Mouse (Mus musculus) heart, adult 2 months (tissue): Measurements from ENCODE around the gene Mars2. TPM values are rescaled to one million over a fixed set of nuclear protein-coding genes. Genes with fewer than 3 reads are reported as not detected.

Experiments
- DNase-seq, 2 experiments: peaks; one replicate each; pipeline ENCODE4 v3.0.0; 2021
- H3K27ac ChIP-seq: fragments of 200-600 bp; 2 replicates; pipeline ENCODE4 v1.8.1; 2022
- H3K27me3 ChIP-seq: fragments of 200-500 bp; 2 replicates; pipeline ENCODE4 v1.6.1; 2012; ENCODE audit warnings: mild to moderate bottlenecking, low read length, inconsistent platforms, mixed read lengths; ENCODE audit not compliant: control insufficient read depth, insufficient read depth
- H3K36me3 ChIP-seq: fragments of 200-500 bp; 2 replicates; pipeline ENCODE4 v1.6.1; 2012; ENCODE audit warnings: low read length, inconsistent platforms; ENCODE audit not compliant: control insufficient read depth, insufficient read depth
- H3K4me1 ChIP-seq: fragments of 200-500 bp; 2 replicates; pipeline ENCODE4 v1.6.1; 2011; ENCODE audit warnings: low read length; ENCODE audit not compliant: control insufficient read depth, insufficient read depth
- H3K4me3 ChIP-seq: fragments of 200-600 bp; 2 replicates; pipeline ENCODE4 v1.8.1; 2022
- H3K79me2 ChIP-seq: fragments of 200-500 bp; replicated peaks from 2 replicates; pipeline ENCODE4 v1.6.1; 2012; ENCODE audit warnings: mild to moderate bottlenecking, inconsistent platforms, low read length, moderate library complexity, mixed read lengths; ENCODE audit not compliant: control insufficient read depth, insufficient read depth
- H3K9ac ChIP-seq: fragments of 200-500 bp; 2 replicates; pipeline ENCODE4 v1.6.1; 2012; ENCODE audit warnings: low read depth, mild to moderate bottlenecking, control low read depth, inconsistent platforms, low read length, mixed read lengths
- CTCF ChIP-seq: fragments of 200-600 bp; IDR thresholded peaks from 2 replicates; pipeline ENCODE4 v1.8.1; 2022; ENCODE audit warnings: antibody characterized with exemption, mild to moderate bottlenecking, moderate library complexity
- EP300 ChIP-seq: fragments of 200-500 bp; IDR thresholded peaks from 2 replicates; pipeline ENCODE4 v1.6.1; 2011; ENCODE audit warnings: low read depth, low read length, control low read depth; ENCODE audit not compliant: insufficient read depth
- POLR2A ChIP-seq: fragments of 200-500 bp; IDR thresholded peaks from 2 replicates; pipeline ENCODE4 v1.6.1; 2011; ENCODE audit warnings: mild to moderate bottlenecking, low read depth, low read length, control low read depth; ENCODE audit not compliant: insufficient read depth
- WGBS: fragments of 180-500 bp; shearing (Covaris S2); methylation state at CpG from one replicate; pipeline ENCODE4 v1.1.7; 2018; 5-methylcytosine and 5-hydroxymethylcytosine counted together
- intact Hi-C: fragments of 180-260 bp; cut with DNase I; formaldehyde crosslinking; loops from one replicate; pipeline ENCODE4 v1.15.1; 2025
- polyA plus RNA-seq: library from polyadenylated mRNA; depleted of rRNA; stranded (reverse); fragments of >200 nt; gene quantifications from 2 replicates; pipeline ENCODE4 v1.2.3, GENCODE M21; 2012
- total RNA-seq, 2 experiments: library from RNA; stranded (reverse); gene quantifications; 2 replicates each; pipeline ENCODE4 v1.2.3; 2021

The Mars2 gene
- total and polyA plus RNA-seq, 3 experiments, result 2.0 to 5.3 (median 5.0) TPM

DNA sequence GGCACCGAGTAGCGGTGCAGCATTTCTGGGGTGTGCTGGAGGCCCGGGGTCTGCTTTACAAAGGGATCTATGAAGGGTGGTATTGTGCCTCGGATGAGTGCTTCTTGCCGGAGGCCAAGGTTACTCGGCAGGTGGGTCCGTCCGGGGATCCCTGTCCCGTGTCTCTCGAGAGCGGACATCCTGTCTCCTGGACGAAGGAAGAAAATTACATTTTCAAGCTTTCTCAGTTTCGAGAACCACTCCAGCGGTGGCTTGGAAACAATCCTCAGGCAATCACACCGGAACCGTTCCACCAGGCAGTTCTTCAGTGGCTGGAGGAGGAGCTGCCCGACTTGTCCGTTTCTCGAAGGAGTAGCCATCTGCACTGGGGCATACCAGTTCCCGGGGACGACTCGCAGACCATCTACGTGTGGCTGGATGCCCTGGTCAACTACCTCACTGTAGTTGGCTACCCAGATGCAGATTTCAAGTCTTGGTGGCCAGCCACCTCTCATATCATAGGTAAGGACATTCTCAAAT is 725 bp downstream of the Mars2 start:
- no peaks in the 10 kb centered on the region for H3K27me3 ChIP-seq
- intact Hi-C loops, result loop anchor here (2.0 to 5.0 kb wide), 4 partner anchors 35 to 150 kb away; partner anchors contain the start of genes Hspd1, Hspe1 and Mob4
- under 1% methylated on average over 23 of the region's 23 CpGs for WGBS
- DNase-seq, result no peak
- H3K27ac ChIP-seq, result peak overlapping the region; percentile 75
- H3K9ac ChIP-seq, result peak overlapping the region; percentile 83
- peaks cover 13% of the 10 kb centered on the region for H3K36me3 ChIP-seq
- TF ChIP-seq POLR2A (no peak), EP300 (no peak), CTCF (no peak)
- peaks cover 2% of the 10 kb centered on the region; the same call in 1 of the 2 replicates for H3K79me2 ChIP-seq
- H3K4me1 ChIP-seq, result peaks cover 6% of the 10 kb centered on the region
- peak overlapping the region; percentile 71 for H3K4me3 ChIP-seq

- H3K79me2 ChIP-seq, result peaks cover 2% of the 10 kb centered on the region; the same call in 1 of the 2 replicates
- TF ChIP-seq POLR2A (no peak), EP300 (no peak), CTCF (no peak)
- peak overlapping the region; percentile 71 for H3K4me3 ChIP-seq
- peaks cover 6% of the 10 kb centered on the region for H3K4me1 ChIP-seq
- H3K27ac ChIP-seq, result no peak overlapping the region
- intact Hi-C loops, result loop anchor here (2.0 to 5.0 kb wide), 3 partner anchors 36 to 151 kb away; partner anchors contain the start of genes Hspd1 and Hspe1
- H3K9ac ChIP-seq, result peak overlapping the region; percentile 83
- WGBS, result 22% methylated on average over 13 of the region's 13 CpGs
- no peaks in the 10 kb centered on the region for H3K27me3 ChIP-seq
- peaks cover 13% of the 10 kb centered on the region for H3K36me3 ChIP-seq
- DNase-seq, result peak in 1 of 2 experiments; percentile 20
Measured at GRCm38 (mm10) chr1:55238496-55238895, 1.5 kb downstream of the Mars2 start.

DNA sequence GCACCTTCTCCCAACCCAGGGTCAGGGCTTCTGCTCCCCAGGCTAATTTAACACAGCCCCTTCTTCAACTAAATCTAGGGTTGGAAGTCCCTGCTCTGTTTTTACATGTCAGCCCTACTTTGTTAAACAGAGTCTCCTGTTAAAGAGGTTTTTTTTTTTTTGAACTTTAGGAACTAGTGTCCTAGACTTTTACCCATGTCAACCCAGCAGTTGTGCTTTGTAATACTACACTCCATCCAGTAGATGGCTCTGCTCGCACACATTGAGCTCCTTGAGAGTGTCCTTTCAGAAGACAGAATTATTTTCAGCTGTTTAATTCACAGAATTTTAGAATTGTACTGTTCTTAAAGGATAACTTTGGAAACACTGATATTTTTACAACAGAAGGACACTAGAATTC is 2.3 kb downstream of the Mars2 start:
- no peak for DNase-seq
- intact Hi-C loops, result loop anchor here (2.0 to 5.0 kb wide), 3 partner anchors 37 to 152 kb away; partner anchors contain the start of genes Hspd1 and Hspe1
- H3K4me1 ChIP-seq, result peaks cover 6% of the 10 kb centered on the region
- no peak overlapping the region for H3K4me3 ChIP-seq
- peaks cover 13% of the 10 kb centered on the region for H3K36me3 ChIP-seq
- H3K79me2 ChIP-seq, result peaks cover 2% of the 10 kb centered on the region; the same call in 1 of the 2 replicates
- WGBS, result 0% methylated on average over 1 of the region's 1 CpGs
- H3K9ac ChIP-seq, result no peak overlapping the region
- no peak for TF ChIP-seq POLR2A
- peak; percentile 93 for TF ChIP-seq CTCF
- H3K27me3 ChIP-seq, result no peaks in the 10 kb centered on the region
- H3K27ac ChIP-seq, result no peak overlapping the region

DNA sequence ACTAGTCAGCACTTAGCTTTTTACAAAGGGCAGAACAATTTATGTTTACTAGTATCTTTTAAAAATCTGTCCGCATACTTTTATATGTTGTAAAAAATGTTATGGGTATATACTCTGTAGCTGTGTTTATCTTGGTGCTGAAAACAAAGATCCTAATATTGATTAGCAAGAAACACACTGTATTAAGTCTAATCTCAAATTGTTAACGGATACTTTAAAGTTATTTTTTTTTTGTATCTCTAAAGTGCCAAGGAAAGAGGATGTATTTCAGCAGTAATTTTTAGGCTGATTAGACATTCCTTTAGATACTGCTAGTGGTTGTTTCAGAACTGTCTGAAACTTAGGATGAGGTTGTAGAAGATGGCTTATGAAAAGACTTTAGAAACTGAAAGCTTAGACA is 9.4 kb downstream of the Mars2 start:
- WGBS, result 76% methylated on average over 2 of the region's 2 CpGs
- Histone ChIP-seq H3K9ac (no peak overlapping the region), H3K4me3 (no peak overlapping the region), H3K79me2 (no peaks in the 10 kb centered on the region; the same call in 1 of the 2 replicates), H3K4me1 (no peaks in the 10 kb centered on the region), H3K36me3 (no peaks in the 10 kb centered on the region), H3K27ac (no peak overlapping the region), H3K27me3 (no peaks in the 10 kb centered on the region)
- intact Hi-C loops, result loop anchor here (10.0 kb wide), 1 partner anchor 488 kb away; no protein-coding TSS in a partner anchor
- TF ChIP-seq CTCF, result no peak
- no peak for DNase-seq

- intact Hi-C loops, result no loop called here
- DNase-seq, result no peak
- Histone ChIP-seq H3K9ac (no peak overlapping the region), H3K27me3 (no peaks in the 10 kb centered on the region), H3K4me3 (no peak overlapping the region), H3K27ac (no peak overlapping the region), H3K4me1 (no peaks in the 10 kb centered on the region), H3K36me3 (no peaks in the 10 kb centered on the region), H3K79me2 (no peaks in the 10 kb centered on the region)
- 21% methylated on average over 2 of the region's 2 CpGs for WGBS
- TF ChIP-seq CTCF, result no peak
- TF ChIP-seq EP300, result no peak
- TF ChIP-seq POLR2A, result no peak
Measured at GRCm38 (mm10) chr1:55264385-55264784, 27.4 kb downstream of the Mars2 start.

- WGBS, result 62% methylated on average over 2 of the region's 2 CpGs
- Histone ChIP-seq H3K27me3 (no peaks in the 10 kb centered on the region), H3K4me3 (no peak overlapping the region), H3K36me3 (no peaks in the 10 kb centered on the region), H3K27ac (no peak overlapping the region), H3K79me2 (no peaks in the 10 kb centered on the region), H3K9ac (no peak overlapping the region), H3K4me1 (no peaks in the 10 kb centered on the region)
- no peak for DNase-seq
- TF ChIP-seq EP300 (no peak), CTCF (peak; percentile 35)
- intact Hi-C loops, result no loop called here
Measured at GRCm38 (mm10) chr1:55265447-55265846, 28.5 kb downstream of the Mars2 start.
